In genomic region chr10:79916808-79917531, GRCm38 (mm10) we compare ENCODE assay signal across 8 mouse cellular contexts. TPM values are rescaled to one million over a fixed set of nuclear protein-coding genes. Genes with fewer than 3 reads are reported as not detected.
DNase-seq lines count a peak whose midpoint lies in the region; ATAC-seq lines count a peak whose summit lies in the region.

Gene Kiss1r (plus strand): TSS chr10:79916971.

- peak; percentile 79 for ATAC-seq in intestine, embryonic 14.5 days (replicated peaks; ENCODE audit: low FRiP score, low TSS enrichment, low read depth)
- peak; percentile 59 for ATAC-seq in megakaryocyte progenitor cell, adult 5-6 weeks (replicated peaks; ENCODE audit: poor library complexity)

- H3K27ac ChIP-seq in intestine, embryonic 14.5 days (ENCODE audit: low read depth): peak within 1 kb of the TSS; percentile 12

- intact Hi-C loops in left cerebral cortex, postnatal 14 days (cut with DNase I): no loop called here

- H3K9me3 ChIP-seq in intestine, embryonic 14.5 days (ENCODE audit: control insufficient read depth, low read length): no peaks in the 10 kb centered on the region

- peak within 1 kb of the TSS; percentile 85 for H3K4me2 ChIP-seq in intestine, embryonic 14.5 days (ENCODE audit: low read length)

- H3K36me3 ChIP-seq in intestine, embryonic 14.5 days (ENCODE audit: control insufficient read depth, insufficient read depth, low read length): peaks cover 5% of the 10 kb centered on the region

- H3K9ac ChIP-seq in intestine, embryonic 14.5 days (ENCODE audit: low read length): peak within 1 kb of the TSS; percentile 87

- peak; percentile 89 to 96 for DNase-seq in adrenal gland, adult (ENCODE audit: inconsistent age in 2 of 2, low spot score in 1 of 2)
- DNase-seq in embryo, embryonic 10.5 days (ENCODE audit: low spot score): peak; percentile 89
- DNase-seq in gastrocnemius, postnatal 25 days: peak; percentile 83
- DNase-seq in intestine, embryonic 14.5 days (ENCODE audit: low spot score): peak; percentile 94
- DNase-seq in left cerebral cortex, postnatal 14 days (ENCODE audit: low spot score in 2 of 2): peak; percentile 64 to 84
- DNase-seq in right cerebral cortex, postnatal 14 days: peak; percentile 85
- DNase-seq in urinary bladder, postnatal 25 days (ENCODE audit: low spot score): peak; percentile 92

- H3K27me3 ChIP-seq in intestine, embryonic 14.5 days (replicated peaks; ENCODE audit: control insufficient read depth, insufficient read depth, low read length): peaks cover 45% of the 10 kb centered on the region

- peak within 1 kb of the TSS; percentile 61 for H3K4me3 ChIP-seq in intestine, embryonic 14.5 days (ENCODE audit: low read depth, low read length)

- WGBS in intestine, embryonic 14.5 days: 2% methylated on average over 42 of the region's 42 CpGs

- H3K4me1 ChIP-seq in intestine, embryonic 14.5 days (replicated peaks; ENCODE audit: control insufficient read depth, insufficient read depth, low read length): peaks cover 43% of the 10 kb centered on the region

RNA-seq across cellular contexts. Expression of gene Kiss1r, which starts in this region (rescaled TPM):
- under 1 TPM; 0.18 to 0.29 TPM for total RNA-seq in gastrocnemius, postnatal 25 days (2021)
- polyA plus RNA-seq in intestine, embryonic 14.5 days (2014; fragmentation: Nextera tagmentation; extraction: Ambion mirVana): 0.46 and 0.51 TPM in 2 replicates
- 1 to 10 TPM; 5.7 to 7.6 TPM for total RNA-seq in left cerebral cortex, postnatal 14 days (2021)
- total RNA-seq in megakaryocyte progenitor cell, adult 5-6 weeks (2015): 0.15 TPM in 2 replicates
- 0.25 and 1.3 TPM in 2 replicates for total RNA-seq in megakaryocyte progenitor cell, adult 5-6 weeks (2017)

Comparison
In these comparisons a context has a peak if more than half of its experiments do, and no peak if none do; other contexts are left out.
1. Peak in every context shown above with its lines: DNase-seq, ATAC-seq, H3K4me3 ChIP-seq and H3K27ac ChIP-seq.
2. Peak in DNase-seq in gastrocnemius, postnatal 25 days; RNA of the gene not detected or under 1 TPM.
3. Peak in DNase-seq, ATAC-seq, H3K4me3 ChIP-seq, H3K27ac ChIP-seq, H3K9ac ChIP-seq and H3K4me2 ChIP-seq in intestine, embryonic 14.5 days; RNA of the gene not detected or under 1 TPM.